18 mouse cellular contexts compared by ENCODE assay signal in the genomic region with DNA sequence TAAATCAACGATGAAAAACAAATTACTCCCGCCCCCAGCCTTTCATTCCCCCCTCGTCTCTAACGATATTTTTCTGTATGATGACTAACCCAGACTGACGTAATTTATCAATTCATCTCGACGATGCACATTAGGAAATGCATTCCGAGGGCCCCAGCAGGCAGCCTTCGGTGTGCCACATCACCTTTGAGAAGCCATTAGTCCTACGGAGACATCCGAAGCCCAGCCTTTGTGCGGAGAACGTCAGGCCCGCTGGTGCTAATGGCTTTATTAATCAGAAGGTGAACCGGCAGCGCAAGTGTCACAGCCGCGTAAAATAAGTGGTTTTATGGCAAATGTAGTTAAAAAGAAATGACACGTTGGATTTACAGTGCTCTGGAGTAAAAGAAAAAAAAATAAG.
DNase-seq lines count a peak whose midpoint lies in the region; ATAC-seq lines count a peak whose summit lies in the region.
"Had no signal": no experiment of that assay in that cellular context is flagged by ENCODE, and none has a peak within 500 bp of the region (broad histone marks: within the 10 kb centered on the region; RNA-seq: fewer than 3 reads in every experiment).

No protein-coding gene starts in this region.

- peaks cover 7% of the 10 kb centered on the region; the same call in 1 of the 2 replicates for H3K4me1 ChIP-seq in forebrain, embryonic 13.5 days
- H3K4me1 ChIP-seq in forebrain, embryonic 10.5 days = peaks cover 19% of the 10 kb centered on the region
- peaks cover 9% of the 10 kb centered on the region for H3K4me1 ChIP-seq in midbrain, embryonic 16.5 days (ENCODE audit: control insufficient read depth, insufficient read depth, low read length)
- H3K4me1 ChIP-seq: embryonic facial prominence, embryonic 13.5 days; megakaryocyte, embryonic 14.5 days had no signal

- H3K36me3 ChIP-seq in forebrain, embryonic 13.5 days (ENCODE audit: poor library complexity, severe bottlenecking) = no peaks in the 10 kb centered on the region
- H3K36me3 ChIP-seq in forebrain, embryonic 10.5 days (replicated peaks) = no peaks in the 10 kb centered on the region
- H3K36me3 ChIP-seq in midbrain, embryonic 16.5 days (ENCODE audit: control insufficient read depth, insufficient read depth, low read length) = no peaks in the 10 kb centered on the region
- H3K36me3 ChIP-seq: embryonic facial prominence, embryonic 13.5 days; heart, embryonic 10.5 days had no signal

- H3K4me3 ChIP-seq in forebrain, embryonic 13.5 days = no peak overlapping the region
- H3K4me3 ChIP-seq in forebrain, embryonic 10.5 days = no peak overlapping the region
- no peak overlapping the region for H3K4me3 ChIP-seq in midbrain, embryonic 16.5 days (ENCODE audit: low read depth, low read length)
- H3K4me3 ChIP-seq: embryonic facial prominence, embryonic 13.5 days; heart, embryonic 10.5 days; left cerebral cortex, adult 2 months; megakaryocyte, embryonic 14.5 days had no signal

- no peaks in the 10 kb centered on the region for H3K9me3 ChIP-seq in forebrain, embryonic 13.5 days (replicated peaks)
- no peaks in the 10 kb centered on the region for H3K9me3 ChIP-seq in forebrain, embryonic 10.5 days
- no peaks in the 10 kb centered on the region for H3K9me3 ChIP-seq in midbrain, embryonic 16.5 days (replicated peaks; ENCODE audit: control insufficient read depth, low read length, poor library complexity, severe bottlenecking)
- H3K9me3 ChIP-seq: embryonic facial prominence, embryonic 13.5 days; heart, embryonic 10.5 days had no signal

- no peaks in the 10 kb centered on the region for H3K27me3 ChIP-seq in forebrain, embryonic 13.5 days
- no peaks in the 10 kb centered on the region for H3K27me3 ChIP-seq in forebrain, embryonic 10.5 days (ENCODE audit: poor library complexity, severe bottlenecking)
- no peaks in the 10 kb centered on the region for H3K27me3 ChIP-seq in midbrain, embryonic 16.5 days (ENCODE audit: control insufficient read depth, insufficient read depth, low read depth, low read length)
- H3K27me3 ChIP-seq: embryonic facial prominence, embryonic 13.5 days had no signal

- H3K4me2 ChIP-seq in forebrain, embryonic 13.5 days = no peak overlapping the region
- peak overlapping the region; percentile 32; the same call in 1 of the 2 replicates for H3K4me2 ChIP-seq in midbrain, embryonic 16.5 days (ENCODE audit: low read length)
- H3K4me2 ChIP-seq: embryonic facial prominence, embryonic 13.5 days had no signal

- no peak overlapping the region for H3K27ac ChIP-seq in forebrain, embryonic 13.5 days
- H3K27ac ChIP-seq in forebrain, embryonic 10.5 days = no peak overlapping the region
- H3K27ac ChIP-seq in midbrain, embryonic 16.5 days (ENCODE audit: low read length) = no peak overlapping the region
- H3K27ac ChIP-seq: embryonic facial prominence, embryonic 13.5 days; heart, embryonic 10.5 days; left cerebral cortex, adult 2 months had no signal

- no peak overlapping the region for H3K9ac ChIP-seq in forebrain, embryonic 13.5 days
- no peak overlapping the region for H3K9ac ChIP-seq in midbrain, embryonic 16.5 days (ENCODE audit: low read depth, low read length)
- H3K9ac ChIP-seq: embryonic facial prominence, embryonic 13.5 days had no signal

- ATAC-seq in forebrain, embryonic 13.5 days = peak; percentile 36; the same call in 1 of the 2 replicates
- ATAC-seq in midbrain, embryonic 16.5 days = no peak
- ATAC-seq: activated CD4-positive, CD25-positive, alpha-beta regulatory T cell, adult 4 months; CD4-positive, CD25-positive, alpha-beta regulatory T cell, adult 4 months had no signal

- 40% methylated on average over 19 of the region's 19 CpGs for WGBS in forebrain, embryonic 13.5 days
- WGBS in forebrain, embryonic 10.5 days = 78% methylated on average over 19 of the region's 19 CpGs
- 31% methylated on average over 19 of the region's 19 CpGs for WGBS in midbrain, embryonic 16.5 days

- no peak for DNase-seq in forebrain, embryonic 10.5 days (ENCODE audit: extremely low spot score, low spot score)
- peak; percentile 9 for DNase-seq in retina, embryonic 14.5 days (ENCODE audit: low spot score)
- no peak for DNase-seq in retina, postnatal 1 day
- no peak for DNase-seq in left cerebral cortex, adult 18-20 months (ENCODE audit: low spot score in 2 of 2)
- DNase-seq in lung, postnatal 14 days = no peak
- DNase-seq: cerebellum, adult 11 months; kidney, adult 18-20 months; kidney, postnatal 10 days; left cerebral cortex, postnatal 4 days; liver had no signal
